9 mouse cellular contexts compared by ENCODE assay signal in the genomic region with DNA sequence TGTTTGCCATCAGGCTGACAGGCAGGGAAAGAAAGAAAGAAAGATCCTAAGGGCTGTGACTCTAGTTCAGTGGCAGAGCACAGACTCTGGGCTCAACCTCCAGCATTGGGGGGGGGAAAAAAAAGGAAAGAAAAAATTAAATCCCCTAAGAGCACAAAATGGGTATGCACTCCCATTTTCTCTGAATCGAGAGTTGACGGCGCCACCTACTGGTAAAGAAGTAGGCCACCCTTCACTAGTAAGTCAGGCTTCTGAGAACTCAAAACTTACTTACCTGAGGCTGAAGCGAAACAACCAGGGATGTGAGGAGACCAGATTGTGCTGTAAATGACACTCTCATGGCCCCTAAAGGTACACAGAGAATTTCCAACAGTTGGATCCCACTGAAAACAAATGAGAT. TPM values are rescaled to one million over a fixed set of nuclear protein-coding genes. Genes with fewer than 3 reads are reported as not detected.
A peak's percentile ranks its signal among the peaks of the same experiment; 100 is the strongest.
DNase-seq lines count a peak whose midpoint lies in the region; ATAC-seq and TF ChIP-seq lines count a peak whose summit lies in the region.
"Had no signal": no experiment of that assay in that cellular context is flagged by ENCODE, and none has a peak within 500 bp of the region (broad histone marks: within the 10 kb centered on the region; RNA-seq: fewer than 3 reads in every experiment).

No protein-coding gene starts in this region.

- H3K27ac ChIP-seq in limb, embryonic 11.5 days (replicated peaks; ENCODE audit: low read depth, low read length) = no peak overlapping the region
- H3K27ac ChIP-seq: stomach, embryonic 15.5 days had no signal

- H3K36me3 ChIP-seq in G1E (replicated peaks) = peaks cover 79% of the 10 kb centered on the region
- H3K36me3 ChIP-seq in limb, embryonic 11.5 days (ENCODE audit: control insufficient read depth, insufficient read depth, low read length) = no peaks in the 10 kb centered on the region; the same call in 1 of the 2 replicates
- H3K36me3 ChIP-seq: stomach, embryonic 15.5 days had no signal

- H3K4me3 ChIP-seq in G1E (ENCODE audit: low read depth, low read length) = no peak overlapping the region
- no peak overlapping the region for H3K4me3 ChIP-seq in limb, embryonic 11.5 days (ENCODE audit: low read depth, low read length)
- H3K4me3 ChIP-seq: stomach, embryonic 15.5 days had no signal

- H3K4me1 ChIP-seq in G1E (ENCODE audit: insufficient read depth, low read depth, low read length) = peaks cover 6% of the 10 kb centered on the region; the same call in 1 of the 2 replicates
- H3K4me1 ChIP-seq in limb, embryonic 11.5 days (ENCODE audit: control insufficient read depth, insufficient read depth, low read length) = no peaks in the 10 kb centered on the region
- H3K4me1 ChIP-seq: stomach, embryonic 15.5 days had no signal

- WGBS in limb, embryonic 11.5 days = 16% methylated on average over 4 of the region's 4 CpGs

- TF ChIP-seq CTCF in G1E (IDR thresholded peaks at IDR 0.05; ENCODE audit: low read depth, low read length) = peak; percentile 40; the same call in 1 of the 2 replicates

- no peak overlapping the region for H3K9ac ChIP-seq in limb, embryonic 11.5 days (ENCODE audit: low read length)
- H3K9ac ChIP-seq: stomach, embryonic 15.5 days had no signal

- peak; percentile 44 for DNase-seq in layer of hippocampus, adult 11-12 months (ENCODE audit: low spot score)
- DNase-seq in layer of hippocampus, adult 9-10 months (ENCODE audit: low spot score) = no peak
- no peak for DNase-seq in G1E (ENCODE audit: low spot score)
- peak; percentile 62 for DNase-seq in brain, adult 2 months (ENCODE audit: low read depth, low spot score)
- DNase-seq in limb, embryonic 11.5 days (ENCODE audit: low spot score) = peak; percentile 38
- DNase-seq in right cerebral cortex, adult 18-20 months = peak; percentile 39

- no peaks in the 10 kb centered on the region for H3K27me3 ChIP-seq in G1E (ENCODE audit: insufficient read depth, low read length)
- no peaks in the 10 kb centered on the region for H3K27me3 ChIP-seq in limb, embryonic 11.5 days (ENCODE audit: control insufficient read depth, insufficient read depth, low read length)
- H3K27me3 ChIP-seq: stomach, embryonic 15.5 days had no signal

- H3K4me2 ChIP-seq in limb, embryonic 11.5 days (ENCODE audit: low read depth, severe bottlenecking) = no peak overlapping the region
- H3K4me2 ChIP-seq: stomach, embryonic 15.5 days had no signal

- H3K9me3 ChIP-seq in G1E (replicated peaks) = no peaks in the 10 kb centered on the region
- H3K9me3 ChIP-seq in limb, embryonic 11.5 days (ENCODE audit: control insufficient read depth, low read length) = no peaks in the 10 kb centered on the region
- H3K9me3 ChIP-seq: stomach, embryonic 15.5 days had no signal

- no peak for ATAC-seq in G1E (ENCODE audit: extremely low read depth, insufficient number of reproducible peaks, low FRiP score, poor library complexity, severe bottlenecking)
- ATAC-seq in frontal cortex, adult (ENCODE audit: low TSS enrichment) = peak; percentile 74; the same call in 1 of the 2 replicates
- ATAC-seq in limb, embryonic 11.5 days (ENCODE audit: insufficient number of reproducible peaks, low FRiP score, low TSS enrichment, low read depth) = no peak
- no peak for ATAC-seq in activated CD4-positive, CD25-positive, alpha-beta regulatory T cell, adult 4 months

RNA-seq across cellular contexts. Expression of a gene that starts 13.5 kb away (rescaled TPM):
- total RNA-seq in G1E (2014; fragmentation: Nextera tagmentation) (16.5 and 30.3 TPM in 2 replicates), G1E (2017) (38.3 and 45.9 TPM in 2 replicates)
- polyA plus RNA-seq in G1E (2012) = 14.7 and 15.6 TPM in 2 replicates
- 18.0 and 23.3 TPM in 2 replicates for polyA plus RNA-seq in limb, embryonic 11.5 days (2014; fragmentation: Nextera tagmentation; extraction: Ambion mirVana)
- polyA plus RNA-seq in activated CD4-positive, CD25-positive, alpha-beta regulatory T cell, adult 4 months (2017; shearing (Covaris generic)) = 10 to 100 TPM; 10.7 to 13.0 TPM

RNA-seq across cellular contexts. Expression of a gene that starts 40.3 kb away (rescaled TPM):
- total RNA-seq in G1E (2014; fragmentation: Nextera tagmentation) (0.24 and 1.3 TPM in 2 replicates), G1E (2017) (1.3 and 1.4 TPM in 2 replicates)
- 0.13 and 0.18 TPM in 2 replicates for polyA plus RNA-seq in G1E (2012)
- polyA plus RNA-seq in limb, embryonic 11.5 days (2014; fragmentation: Nextera tagmentation; extraction: Ambion mirVana) = 0.99 and 1.1 TPM in 2 replicates
- 10 to 100 TPM in 1 of 2 experiments, 1 to 10 TPM in 1; 9.6 to 15.7 TPM for polyA plus RNA-seq in activated CD4-positive, CD25-positive, alpha-beta regulatory T cell, adult 4 months (2017; shearing (Covaris generic))

RNA-seq across cellular contexts. Expression of a gene that starts 42.7 kb away (rescaled TPM):
- total RNA-seq in G1E (2014; fragmentation: Nextera tagmentation) = not detected in 2 replicates
- total RNA-seq in G1E (2017) = 0.22 TPM in 1 of 2 replicates, not detected in the other
- 0.03 TPM in 1 of 2 replicates, not detected in the other for polyA plus RNA-seq in G1E (2012)
- 0.85 and 0.89 TPM in 2 replicates for polyA plus RNA-seq in limb, embryonic 11.5 days (2014; fragmentation: Nextera tagmentation; extraction: Ambion mirVana)
- polyA plus RNA-seq in activated CD4-positive, CD25-positive, alpha-beta regulatory T cell, adult 4 months (2017; shearing (Covaris generic)) = not detected

Comparison
In these comparisons a context has a peak if more than half of its experiments do, and no peak if none do; other contexts are left out.
1. DNase-seq: peak in layer of hippocampus, adult 11-12 months (single experiment), brain, adult 2 months (single experiment), limb, embryonic 11.5 days (single experiment) and right cerebral cortex, adult 18-20 months (single experiment); none in layer of hippocampus, adult 9-10 months (single experiment) and G1E (single experiment).